Mouse (Mus musculus) c-Kit-negative CD71-positive TER-119-positive erythroid progenitor cells, embryonic 14.5 days (primary cell): Measurements from ENCODE around the gene Lce1d.
"Not testable (repeated sequence)": the region's sequence is repeated elsewhere in the genome, so short reads cannot be mapped to it uniquely, and the experiment has no call there.

Experiments used
- DNase-seq: peaks from one replicate; pipeline ENCODE4 v3.0.0-alpha.2; 2013; ENCODE audit warnings: low read depth, low spot score

The Lce1d gene

DNA sequence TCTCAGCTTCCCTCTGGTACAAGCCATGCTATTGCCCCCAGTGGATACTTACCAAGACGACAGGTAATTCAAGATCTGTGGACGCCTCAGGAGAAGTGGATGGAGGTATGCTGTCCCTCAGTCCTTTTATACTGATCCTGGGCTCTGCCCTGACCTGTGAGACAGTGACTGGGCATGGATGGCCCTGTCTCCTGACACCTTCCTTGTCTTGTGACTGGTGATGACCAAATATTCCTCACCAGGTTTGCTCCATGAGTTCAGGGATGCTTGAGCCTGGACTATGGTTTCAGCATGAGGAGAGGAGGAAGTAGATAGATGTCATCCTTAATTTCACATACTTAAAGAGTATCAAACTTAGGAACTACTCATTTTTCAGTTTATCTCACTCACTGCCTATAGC lies at the start of gene Lce1d:
TSS of gene Lce1d (minus strand) at position 101 of the 400 bp plus-strand sequence.
- DNase-seq, result no peak

DNA sequence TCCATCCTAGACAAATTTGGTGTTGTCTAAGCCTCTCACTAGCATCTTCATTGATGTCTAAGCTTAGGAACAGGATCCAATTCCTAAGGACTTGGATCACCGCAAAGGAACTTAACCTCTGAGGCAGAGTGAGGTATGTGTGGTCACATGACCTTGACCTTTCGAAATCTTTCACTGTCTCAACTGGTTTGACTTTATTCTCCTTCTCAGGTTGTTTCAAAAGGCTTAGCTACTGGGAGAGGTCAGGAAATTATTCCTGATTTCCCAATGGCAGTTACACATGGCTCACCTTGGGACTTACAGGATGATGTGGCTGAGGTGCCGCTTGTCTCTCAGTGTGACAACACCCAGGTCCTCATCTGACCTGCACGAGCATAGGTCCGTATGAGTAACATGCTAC lies 35.6 kb upstream of the Lce1d start:
- DNase-seq, result no peak

- DNase-seq, result no peak
Observed at GRCm38 (mm10) chr3:92720250-92720649, 33.2 kb upstream of the Lce1d start, which contains the start of gene Lce1f. Gene Lce1f, minus strand, starts transcription at chr3:92720350.

GRCm38 (mm10) chr3:92715122-92715521 lies 28.1 kb upstream of the Lce1d start:
- DNase-seq, result no peak

GRCm38 (mm10) chr3:92708974-92709373 lies 22.0 kb upstream of the Lce1d start, which contains the start of gene Lce1e:
Gene Lce1e, minus strand, starts transcription at chr3:92709074.
- no peak for DNase-seq

DNA sequence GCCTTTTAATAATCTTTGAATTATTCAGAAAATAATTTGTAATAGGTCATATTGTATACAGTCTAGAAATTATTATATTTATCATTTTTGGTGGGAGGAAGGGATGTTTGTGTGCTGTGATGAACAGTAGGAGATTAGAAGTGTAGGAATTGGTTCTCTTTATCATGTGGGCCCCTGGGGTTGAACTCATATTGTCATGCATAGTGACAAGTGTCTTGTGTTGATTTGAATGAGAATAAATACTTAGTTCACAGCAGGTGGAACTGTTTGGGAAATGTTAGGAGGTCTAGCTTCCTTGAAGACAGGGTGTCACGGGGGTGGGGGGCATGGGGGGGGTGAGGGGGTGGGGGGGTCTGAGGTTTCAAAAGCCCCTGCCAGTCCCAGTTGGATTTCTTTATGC lies 7.6 kb upstream of the Lce1d start:
- no peak for DNase-seq

GRCm38 (mm10) chr3:92691688-92692087 lies 4.7 kb upstream of the Lce1d start:
- DNase-seq, result no peak

DNA sequence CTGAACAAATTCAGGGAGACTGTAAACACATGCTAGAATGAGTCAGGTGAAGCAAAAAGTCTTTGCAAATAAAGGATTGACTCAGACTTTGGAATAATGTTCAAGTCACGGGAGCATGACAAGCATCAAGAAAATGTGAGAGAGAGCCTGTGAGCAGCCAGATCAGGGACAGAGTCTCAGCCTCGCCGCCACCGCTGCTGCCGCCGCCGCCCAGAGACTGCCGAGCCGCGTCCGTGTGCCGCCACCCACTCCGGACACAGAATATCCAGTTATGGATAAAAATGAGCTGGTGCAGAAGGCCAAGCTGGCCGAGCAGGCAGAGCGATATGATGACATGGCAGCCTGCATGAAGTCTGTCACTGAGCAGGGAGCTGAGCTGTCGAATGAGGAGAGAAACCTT lies 2.1 kb upstream of the Lce1d start:
- not testable (repeated sequence) for DNase-seq

DNA sequence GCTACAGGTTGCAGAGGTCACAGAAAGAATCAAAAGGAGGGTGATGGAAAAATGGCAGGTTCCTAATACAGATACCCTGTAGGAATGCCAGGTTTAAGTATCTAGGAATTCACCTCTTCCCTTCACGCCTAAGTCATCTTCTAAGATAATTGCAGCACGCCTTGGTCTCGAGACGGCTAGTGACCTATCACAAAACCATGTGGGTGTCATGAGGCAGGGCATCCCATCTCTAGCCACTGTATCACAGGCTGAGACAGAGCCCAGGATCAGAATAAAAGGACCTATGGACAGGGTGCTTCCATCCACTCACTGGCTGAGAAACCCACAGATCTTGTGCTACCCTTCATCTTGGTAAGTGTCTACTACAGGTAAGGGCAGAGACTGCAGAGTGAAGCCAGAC lies 8.1 kb downstream of the Lce1d start, which contains the start of gene Lce1c:
TSS of gene Lce1c (plus strand) at position 301 of the 400 bp plus-strand sequence.
- no peak for DNase-seq

DNA sequence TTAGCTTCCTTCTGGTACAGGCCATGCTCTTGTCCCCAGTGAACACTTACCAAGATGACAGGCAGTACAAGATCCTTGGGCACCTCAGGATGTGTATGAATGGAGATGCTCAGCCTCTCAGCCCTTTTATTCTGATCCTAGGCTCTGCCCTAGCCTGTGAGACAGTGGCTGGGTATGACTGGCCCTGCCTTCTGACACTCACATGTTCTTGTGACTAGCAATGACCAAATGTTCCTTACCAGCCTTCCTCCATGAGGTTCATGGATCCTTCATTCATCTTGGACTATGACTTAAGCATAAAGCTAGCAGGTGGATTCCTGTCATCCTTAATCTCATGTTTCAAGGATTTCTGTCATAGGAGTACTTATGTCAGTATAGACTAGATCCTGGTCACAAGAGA lies 16.8 kb downstream of the Lce1d start, which contains the start of gene Lce1a2:
TSS of gene Lce1a2 (minus strand) at position 101 of the 400 bp plus-strand sequence.
- DNase-seq, result no peak

DNA sequence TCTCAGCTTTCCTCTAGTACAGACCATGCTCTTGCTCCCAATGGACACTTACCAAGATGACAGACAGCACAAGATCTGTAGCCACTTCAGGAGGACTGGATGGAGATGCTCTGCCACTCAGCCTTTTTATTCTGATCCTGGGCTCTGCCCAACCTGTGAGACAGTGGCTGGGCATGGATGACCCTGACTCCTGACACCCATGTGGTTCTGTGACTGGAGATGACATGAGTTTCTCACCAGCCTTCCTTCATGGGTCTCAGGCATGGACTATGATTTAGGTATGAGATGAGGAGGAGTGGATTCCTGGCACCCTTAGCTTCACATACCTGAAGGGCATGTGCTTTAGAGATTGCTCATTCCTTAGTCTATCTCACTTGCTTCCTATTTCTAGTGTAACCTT lies 30.2 kb downstream of the Lce1d start, which contains the start of gene Lce1b:
TSS of gene Lce1b (minus strand) at position 101 of the 400 bp plus-strand sequence.
- no peak for DNase-seq

GRCm38 (mm10) chr3:92648207-92648606 lies 38.8 kb downstream of the Lce1d start, which contains the start of gene Lce1a1:
Gene Lce1a1, minus strand, starts transcription at chr3:92648307.
- DNase-seq, result no peak

GRCm38 (mm10) chr3:92639854-92640253 lies 47.2 kb downstream of the Lce1d start:
- no peak for DNase-seq

DNA sequence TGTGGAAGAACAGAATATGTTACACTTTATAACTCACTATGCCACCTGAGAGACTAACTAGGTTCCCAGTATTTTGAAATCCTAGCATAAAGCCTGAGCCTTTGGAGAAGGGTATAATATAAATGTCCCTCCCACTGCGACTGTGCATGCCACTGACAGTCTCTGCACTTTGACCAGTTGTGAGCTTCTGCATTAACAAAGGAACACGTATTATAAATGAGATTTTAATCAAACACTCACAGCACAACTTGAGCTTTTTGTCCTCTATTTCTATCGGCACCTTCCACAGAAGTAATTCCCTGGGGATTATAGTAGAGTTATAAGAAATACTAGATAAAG lies 48.4 kb downstream of the Lce1d start:
- no peak for DNase-seq

GRCm38 (mm10) chr3:92637745-92638652 lies 49.0 kb downstream of the Lce1d start:
- no peak for DNase-seq
